Mouse (Mus musculus): ENCODE measurements around the gene Farsa. TPM values are rescaled to one million over a fixed set of nuclear protein-coding genes. Genes with fewer than 3 reads are reported as not detected.

Farsa gene
- polyA plus RNA-seq, 1 experiment from 2014 or later, result 112 TPM

GRCm38 (mm10) chr8:84877297-84878035, 20.7 kb downstream of the Farsa start:
- H3K36me3 ChIP-seq (ENCODE audit: control insufficient read depth, insufficient read depth, low read length), result no peaks in the 10 kb centered on the region
- DNase-seq (ENCODE audit: low spot score) (no peak), ATAC-seq (replicated peaks; ENCODE audit: low FRiP score) (no peak)
- H3K4me3 ChIP-seq (ENCODE audit: low read depth, low read length), result no peak overlapping the region
- H3K4me2 ChIP-seq (ENCODE audit: low read depth, low read length, severe bottlenecking), result no peak overlapping the region
- no peaks in the 10 kb centered on the region for H3K27me3 ChIP-seq (ENCODE audit: control insufficient read depth, insufficient read depth, low read length)
- WGBS, result 90% methylated on average over 3 of the region's 3 CpGs
- no peak overlapping the region for H3K27ac ChIP-seq (ENCODE audit: low read depth, low read length)
- no peaks in the 10 kb centered on the region for H3K9me3 ChIP-seq (ENCODE audit: control insufficient read depth, low read length)
- H3K9ac ChIP-seq (ENCODE audit: low read length), result no peak overlapping the region
- peaks cover 6% of the 10 kb centered on the region for H3K4me1 ChIP-seq (replicated peaks; ENCODE audit: control insufficient read depth, insufficient read depth, low read length)

GRCm38 (mm10) chr8:84878915-84879314, 22.1 kb downstream of the Farsa start:
- H3K27ac ChIP-seq (ENCODE audit: low read depth, low read length), result no peak overlapping the region
- no peak overlapping the region for H3K9ac ChIP-seq (ENCODE audit: low read length)
- no peaks in the 10 kb centered on the region for H3K9me3 ChIP-seq (ENCODE audit: control insufficient read depth, low read length)
- no peaks in the 10 kb centered on the region for H3K4me1 ChIP-seq (replicated peaks; ENCODE audit: control insufficient read depth, insufficient read depth, low read length)
- no peak overlapping the region for H3K4me2 ChIP-seq (ENCODE audit: low read depth, low read length, severe bottlenecking)
- 85% methylated on average over 1 of the region's 1 CpGs for WGBS
- no peaks in the 10 kb centered on the region for H3K36me3 ChIP-seq (ENCODE audit: control insufficient read depth, insufficient read depth, low read length)
- H3K4me3 ChIP-seq (ENCODE audit: low read depth, low read length), result no peak overlapping the region
- no peak for DNase-seq (ENCODE audit: low spot score)
- ATAC-seq (replicated peaks; ENCODE audit: low FRiP score), result no peak
- H3K27me3 ChIP-seq (ENCODE audit: control insufficient read depth, insufficient read depth, low read length), result no peaks in the 10 kb centered on the region

- Histone ChIP-seq H3K4me3 (ENCODE audit: low read depth, low read length) (no peak overlapping the region), H3K4me2 (ENCODE audit: low read depth, low read length, severe bottlenecking) (no peak overlapping the region), H3K27ac (ENCODE audit: low read depth, low read length) (no peak overlapping the region), H3K36me3 (ENCODE audit: control insufficient read depth, insufficient read depth, low read length) (no peaks in the 10 kb centered on the region; the same call in 1 of the 2 replicates), H3K4me1 (replicated peaks; ENCODE audit: control insufficient read depth, insufficient read depth, low read length) (no peaks in the 10 kb centered on the region), H3K9ac (ENCODE audit: low read length) (no peak overlapping the region), H3K9me3 (ENCODE audit: control insufficient read depth, low read length) (no peaks in the 10 kb centered on the region), H3K27me3 (ENCODE audit: control insufficient read depth, insufficient read depth, low read length) (no peaks in the 10 kb centered on the region)
- ATAC-seq (replicated peaks; ENCODE audit: low FRiP score), result no peak
- no peak for DNase-seq (ENCODE audit: low spot score)
- WGBS, result 88% methylated on average over 4 of the region's 4 CpGs
Measured at GRCm38 (mm10) chr8:84884728-84885127, 27.9 kb downstream of the Farsa start.

- 96% methylated on average over 3 of the region's 3 CpGs for WGBS
- Histone ChIP-seq H3K4me2 (ENCODE audit: low read depth, low read length, severe bottlenecking) (no peak overlapping the region), H3K36me3 (ENCODE audit: control insufficient read depth, insufficient read depth, low read length) (no peaks in the 10 kb centered on the region; the same call in 1 of the 2 replicates), H3K9me3 (ENCODE audit: control insufficient read depth, low read length) (no peaks in the 10 kb centered on the region), H3K9ac (ENCODE audit: low read length) (no peak overlapping the region), H3K4me1 (replicated peaks; ENCODE audit: control insufficient read depth, insufficient read depth, low read length) (peaks cover 5% of the 10 kb centered on the region; the same call in 1 of the 2 replicates), H3K4me3 (ENCODE audit: low read depth, low read length) (no peak overlapping the region), H3K27ac (ENCODE audit: low read depth, low read length) (no peak overlapping the region), H3K27me3 (ENCODE audit: control insufficient read depth, insufficient read depth, low read length) (no peaks in the 10 kb centered on the region)
- DNase-seq (ENCODE audit: low spot score), result no peak
- no peak for ATAC-seq (replicated peaks; ENCODE audit: low FRiP score)
Measured at GRCm38 (mm10) chr8:84888280-84888679, 31.5 kb downstream of the Farsa start.

GRCm38 (mm10) chr8:84889141-84889540, 32.4 kb downstream of the Farsa start:
- Histone ChIP-seq H3K4me3 (ENCODE audit: low read depth, low read length) (no peak overlapping the region), H3K27ac (ENCODE audit: low read depth, low read length) (no peak overlapping the region), H3K9me3 (ENCODE audit: control insufficient read depth, low read length) (no peaks in the 10 kb centered on the region), H3K4me2 (ENCODE audit: low read depth, low read length, severe bottlenecking) (no peak overlapping the region), H3K4me1 (replicated peaks; ENCODE audit: control insufficient read depth, insufficient read depth, low read length) (peaks cover 5% of the 10 kb centered on the region; the same call in 1 of the 2 replicates), H3K9ac (ENCODE audit: low read length) (no peak overlapping the region), H3K36me3 (ENCODE audit: control insufficient read depth, insufficient read depth, low read length) (no peaks in the 10 kb centered on the region; the same call in 1 of the 2 replicates), H3K27me3 (ENCODE audit: control insufficient read depth, insufficient read depth, low read length) (no peaks in the 10 kb centered on the region)
- WGBS, result 97% methylated on average over 1 of the region's 1 CpGs
- ATAC-seq (replicated peaks; ENCODE audit: low FRiP score), result no peak
- DNase-seq (ENCODE audit: low spot score), result no peak

GRCm38 (mm10) chr8:84892993-84893708, 36.4 kb downstream of the Farsa start:
- DNase-seq (ENCODE audit: low spot score) (peak; percentile 64), ATAC-seq (replicated peaks; ENCODE audit: low FRiP score) (peak; percentile 51; the same call in 1 of the 2 replicates)
- peak overlapping the region; percentile 91 for H3K4me2 ChIP-seq (ENCODE audit: low read depth, low read length, severe bottlenecking)
- H3K27ac ChIP-seq (ENCODE audit: low read depth, low read length), result no peak overlapping the region
- no peaks in the 10 kb centered on the region; the same call in 1 of the 2 replicates for H3K36me3 ChIP-seq (ENCODE audit: control insufficient read depth, insufficient read depth, low read length)
- 15% methylated on average over 31 of the region's 31 CpGs for WGBS
- no peaks in the 10 kb centered on the region for H3K9me3 ChIP-seq (ENCODE audit: control insufficient read depth, low read length)
- H3K4me1 ChIP-seq (replicated peaks; ENCODE audit: control insufficient read depth, insufficient read depth, low read length), result peaks cover 5% of the 10 kb centered on the region; the same call in 1 of the 2 replicates
- peak overlapping the region; percentile 62 for H3K4me3 ChIP-seq (ENCODE audit: low read depth, low read length)
- no peaks in the 10 kb centered on the region for H3K27me3 ChIP-seq (ENCODE audit: control insufficient read depth, insufficient read depth, low read length)
- H3K9ac ChIP-seq (ENCODE audit: low read length), result peak overlapping the region; percentile 72

GRCm38 (mm10) chr8:84893709-84894134, 36.9 kb downstream of the Farsa start, which contains the start of gene Gcdh:
Gene Gcdh (minus strand): TSS chr8:84893921.
- H3K4me3 ChIP-seq (ENCODE audit: low read depth, low read length), result peak within 1 kb of the TSS; percentile 62
- H3K4me1 ChIP-seq (replicated peaks; ENCODE audit: control insufficient read depth, insufficient read depth, low read length), result peaks cover 5% of the 10 kb centered on the region; the same call in 1 of the 2 replicates
- DNase-seq (ENCODE audit: low spot score), result peak; percentile 91
- no peaks in the 10 kb centered on the region for H3K9me3 ChIP-seq (ENCODE audit: control insufficient read depth, low read length)
- ATAC-seq (replicated peaks; ENCODE audit: low FRiP score), result peak; percentile 94
- H3K4me2 ChIP-seq (ENCODE audit: low read depth, low read length, severe bottlenecking), result peak within 1 kb of the TSS; percentile 91
- H3K27ac ChIP-seq (ENCODE audit: low read depth, low read length), result no peak within 1 kb of the TSS
- H3K36me3 ChIP-seq (ENCODE audit: control insufficient read depth, insufficient read depth, low read length), result no peaks in the 10 kb centered on the region; the same call in 1 of the 2 replicates
- peak within 1 kb of the TSS; percentile 72 for H3K9ac ChIP-seq (ENCODE audit: low read length)
- WGBS, result under 1% methylated on average over 11 of the region's 11 CpGs
- H3K27me3 ChIP-seq (ENCODE audit: control insufficient read depth, insufficient read depth, low read length), result no peaks in the 10 kb centered on the region

- no peak for ATAC-seq (replicated peaks; ENCODE audit: low FRiP score)
- no peak overlapping the region for H3K4me2 ChIP-seq (ENCODE audit: low read depth, low read length, severe bottlenecking)
Measured at GRCm38 (mm10) chr8:84895963-84896362, 39.2 kb downstream of the Farsa start.

More at GRCm38 (mm10) chr8:84895963-84896362, 39.2 kb downstream of the Farsa start:
- no peak for DNase-seq (ENCODE audit: low spot score)
- H3K4me1 ChIP-seq (replicated peaks; ENCODE audit: control insufficient read depth, insufficient read depth, low read length), result peaks cover 5% of the 10 kb centered on the region; the same call in 1 of the 2 replicates
- H3K27ac ChIP-seq (ENCODE audit: low read depth, low read length), result no peak overlapping the region
- 91% methylated on average over 5 of the region's 5 CpGs for WGBS
- no peak overlapping the region for H3K9ac ChIP-seq (ENCODE audit: low read length)
- no peaks in the 10 kb centered on the region for H3K36me3 ChIP-seq (ENCODE audit: control insufficient read depth, insufficient read depth, low read length)
- H3K27me3 ChIP-seq (ENCODE audit: control insufficient read depth, insufficient read depth, low read length), result no peaks in the 10 kb centered on the region
- no peaks in the 10 kb centered on the region for H3K9me3 ChIP-seq (ENCODE audit: control insufficient read depth, low read length)
- H3K4me3 ChIP-seq (ENCODE audit: low read depth, low read length), result no peak overlapping the region
